Mouse (Mus musculus): ENCODE data around the gene Hist1h4i. TPM values are rescaled to one million over a fixed set of nuclear protein-coding genes. Genes with fewer than 3 reads are reported as not detected.
"Not testable (repeated sequence)": the region's sequence is repeated elsewhere in the genome, so short reads cannot be mapped to it uniquely, and the experiment has no call there.

Gene Hist1h4i
- polyA plus RNA-seq, 1 experiment from 2014 or later = 6.8 TPM

DNA sequence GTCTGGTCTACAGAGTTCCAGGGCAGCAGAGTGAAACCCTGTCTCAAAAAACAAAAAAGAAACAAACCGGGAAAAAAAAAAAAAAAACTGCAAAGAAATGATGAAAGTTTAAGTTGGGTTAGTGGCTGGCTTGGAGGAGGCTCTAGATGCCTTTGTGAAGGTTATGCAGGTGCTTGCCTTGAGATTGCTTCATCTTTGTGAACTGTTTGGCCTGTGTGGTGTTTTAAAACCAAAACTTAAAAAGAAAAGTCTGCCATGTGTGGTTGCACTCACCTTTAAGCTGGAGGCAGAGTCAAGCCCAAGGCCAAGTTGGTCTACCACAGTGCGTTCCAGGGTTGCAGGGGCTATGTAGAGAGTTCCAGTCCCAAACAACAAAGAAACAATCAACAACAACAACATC lies 7.9 kb upstream of the Hist1h4i start:
- H3K4me2 ChIP-seq (ENCODE audit: low read length) = 0 out of 2 replicates have a peak overlapping the region, but pooled peaks have one; percentile 10
- no peak overlapping the region for H3K4me3 ChIP-seq (replicated peaks; ENCODE audit: low read depth, low read length)
- no peaks in the 10 kb centered on the region for H3K36me3 ChIP-seq (ENCODE audit: control insufficient read depth, insufficient read depth, low read length)
- 86% methylated on average over 2 of the region's 2 CpGs for WGBS
- no peak for ATAC-seq (ENCODE audit: low FRiP score, low TSS enrichment)
- no peak overlapping the region for H3K9ac ChIP-seq (replicated peaks; ENCODE audit: low read length)
- no peak overlapping the region for H3K27ac ChIP-seq (replicated peaks; ENCODE audit: low read depth, low read length)
- no peak for DNase-seq
- no peaks in the 10 kb centered on the region for H3K9me3 ChIP-seq (ENCODE audit: control insufficient read depth, low read length)
- H3K4me1 ChIP-seq (ENCODE audit: control insufficient read depth, insufficient read depth, low read length) = peaks cover 4% of the 10 kb centered on the region; the same call in 1 of the 2 replicates
- H3K27me3 ChIP-seq (ENCODE audit: control insufficient read depth, insufficient read depth, low read length) = no peaks in the 10 kb centered on the region

- Histone ChIP-seq H3K4me2 (ENCODE audit: low read length) (no peak overlapping the region), H3K4me3 (replicated peaks; ENCODE audit: low read depth, low read length) (no peak overlapping the region), H3K27ac (replicated peaks; ENCODE audit: low read depth, low read length) (no peak overlapping the region), H3K27me3 (ENCODE audit: control insufficient read depth, insufficient read depth, low read length) (no peaks in the 10 kb centered on the region), H3K9ac (replicated peaks; ENCODE audit: low read length) (no peak overlapping the region), H3K36me3 (ENCODE audit: control insufficient read depth, insufficient read depth, low read length) (no peaks in the 10 kb centered on the region), H3K4me1 (ENCODE audit: control insufficient read depth, insufficient read depth, low read length) (peaks cover 16% of the 10 kb centered on the region), H3K9me3 (ENCODE audit: control insufficient read depth, low read length) (no peaks in the 10 kb centered on the region)
- ATAC-seq (ENCODE audit: low FRiP score, low TSS enrichment) (no peak), DNase-seq (no peak)
- WGBS = 82% methylated on average over 2 of the region's 2 CpGs
Measured at GRCm38 (mm10) chr13:22045311-22045710, 4.1 kb upstream of the Hist1h4i start.

- Histone ChIP-seq H3K27ac (replicated peaks; ENCODE audit: low read depth, low read length) (no peak overlapping the region), H3K4me3 (replicated peaks; ENCODE audit: low read depth, low read length) (no peak overlapping the region), H3K4me2 (ENCODE audit: low read length) (peak overlapping the region; percentile 73; the same call in 1 of the 2 replicates), H3K36me3 (ENCODE audit: control insufficient read depth, insufficient read depth, low read length) (no peaks in the 10 kb centered on the region), H3K9ac (replicated peaks; ENCODE audit: low read length) (no peak overlapping the region), H3K4me1 (ENCODE audit: control insufficient read depth, insufficient read depth, low read length) (peaks cover 18% of the 10 kb centered on the region), H3K27me3 (ENCODE audit: control insufficient read depth, insufficient read depth, low read length) (no peaks in the 10 kb centered on the region), H3K9me3 (ENCODE audit: control insufficient read depth, low read length) (no peaks in the 10 kb centered on the region)
- DNase-seq (no peak), ATAC-seq (ENCODE audit: low FRiP score, low TSS enrichment) (no peak)
- 87% methylated on average over 6 of the region's 6 CpGs for WGBS
Measured at GRCm38 (mm10) chr13:22044432-22045155, 3.4 kb upstream of the Hist1h4i start.

DNA sequence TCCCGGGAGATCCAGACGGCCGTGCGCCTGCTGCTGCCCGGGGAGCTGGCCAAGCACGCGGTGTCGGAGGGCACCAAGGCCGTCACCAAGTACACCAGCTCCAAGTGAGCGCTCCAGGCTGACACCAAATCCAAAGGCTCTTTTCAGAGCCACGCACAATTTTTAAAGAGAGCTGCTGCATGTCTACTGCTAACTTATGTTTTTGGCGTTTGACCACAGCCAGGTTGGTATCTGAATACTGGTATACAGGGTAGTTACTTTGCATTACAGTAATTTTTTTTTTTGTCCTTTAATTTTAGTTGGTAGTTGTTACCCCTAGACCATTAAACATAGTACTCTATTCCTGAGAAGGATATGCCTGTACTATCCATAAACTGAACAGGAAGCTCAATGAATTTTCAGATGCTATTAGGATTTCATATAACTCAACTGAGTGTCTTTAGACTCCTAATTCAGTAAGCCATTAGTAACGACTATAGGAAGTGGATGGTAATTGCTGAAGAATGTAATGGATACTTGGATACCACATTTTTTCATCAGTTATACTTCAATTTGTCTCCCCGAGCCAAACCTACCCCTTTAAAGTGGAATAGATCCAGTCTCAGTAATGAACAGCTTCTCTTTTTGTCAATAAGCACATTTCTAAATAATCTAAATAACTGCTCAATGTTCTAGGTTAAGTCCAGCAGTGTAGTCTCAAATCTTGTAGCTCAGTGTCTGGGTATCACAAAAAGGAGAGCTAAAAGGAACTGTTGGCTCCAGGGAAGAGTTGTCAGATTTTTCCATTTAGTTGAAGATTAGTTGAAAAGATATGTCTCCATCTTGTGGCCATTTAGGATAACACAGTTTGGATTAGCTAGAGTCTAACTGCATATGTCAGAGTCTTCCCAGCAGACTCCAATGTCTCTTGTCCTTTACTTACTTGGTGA lies 2.6 kb upstream of the Hist1h4i start:
- no peaks in the 10 kb centered on the region for H3K27me3 ChIP-seq (ENCODE audit: control insufficient read depth, insufficient read depth, low read length)
- H3K9ac ChIP-seq (replicated peaks; ENCODE audit: low read length) = peak overlapping the region; percentile 43; the same call in 1 of the 2 replicates
- ATAC-seq (ENCODE audit: low FRiP score, low TSS enrichment) = peak; percentile 3; the same call in 1 of the 2 replicates
- under 1% methylated on average over 10 of the region's 14 CpGs for WGBS
- H3K36me3 ChIP-seq (ENCODE audit: control insufficient read depth, insufficient read depth, low read length) = no peaks in the 10 kb centered on the region
- peak overlapping the region; percentile 73 for H3K4me2 ChIP-seq (ENCODE audit: low read length)
- peak; percentile 88 for DNase-seq
- peak overlapping the region; percentile 38 for H3K4me3 ChIP-seq (replicated peaks; ENCODE audit: low read depth, low read length)
- H3K27ac ChIP-seq (replicated peaks; ENCODE audit: low read depth, low read length) = peak overlapping the region; percentile 71
- no peaks in the 10 kb centered on the region for H3K9me3 ChIP-seq (ENCODE audit: control insufficient read depth, low read length)
- peaks cover 17% of the 10 kb centered on the region for H3K4me1 ChIP-seq (ENCODE audit: control insufficient read depth, insufficient read depth, low read length)

- not testable (repeated sequence) for H3K36me3 ChIP-seq (ENCODE audit: control insufficient read depth, insufficient read depth, low read length); H3K9me3 ChIP-seq (ENCODE audit: control insufficient read depth, low read length); H3K27me3 ChIP-seq (ENCODE audit: control insufficient read depth, insufficient read depth, low read length)
- ATAC-seq (ENCODE audit: low FRiP score, low TSS enrichment) (peak; percentile 91), DNase-seq (peak; percentile 98)
- Histone ChIP-seq H3K4me3 (replicated peaks; ENCODE audit: low read depth, low read length) (peak within 1 kb of the TSS; percentile 38), H3K9ac (replicated peaks; ENCODE audit: low read length) (peak within 1 kb of the TSS; percentile 43; the same call in 1 of the 2 replicates), H3K4me1 (ENCODE audit: control insufficient read depth, insufficient read depth, low read length) (peaks cover 17% of the 10 kb centered on the region), H3K4me2 (ENCODE audit: low read length) (peak within 1 kb of the TSS; percentile 73), H3K27ac (replicated peaks; ENCODE audit: low read depth, low read length) (peak within 1 kb of the TSS; percentile 72)
- under 1% methylated on average over 42 of the region's 80 CpGs for WGBS
Measured at GRCm38 (mm10) chr13:22042568-22043502, 1.7 kb upstream of the Hist1h4i start, which contains the start of the genes Hist1h2ag and Hist1h2bj. Gene Hist1h2ag (minus strand): TSS chr13:22042944. Gene Hist1h2bj (plus strand): TSS chr13:22043214.

DNA sequence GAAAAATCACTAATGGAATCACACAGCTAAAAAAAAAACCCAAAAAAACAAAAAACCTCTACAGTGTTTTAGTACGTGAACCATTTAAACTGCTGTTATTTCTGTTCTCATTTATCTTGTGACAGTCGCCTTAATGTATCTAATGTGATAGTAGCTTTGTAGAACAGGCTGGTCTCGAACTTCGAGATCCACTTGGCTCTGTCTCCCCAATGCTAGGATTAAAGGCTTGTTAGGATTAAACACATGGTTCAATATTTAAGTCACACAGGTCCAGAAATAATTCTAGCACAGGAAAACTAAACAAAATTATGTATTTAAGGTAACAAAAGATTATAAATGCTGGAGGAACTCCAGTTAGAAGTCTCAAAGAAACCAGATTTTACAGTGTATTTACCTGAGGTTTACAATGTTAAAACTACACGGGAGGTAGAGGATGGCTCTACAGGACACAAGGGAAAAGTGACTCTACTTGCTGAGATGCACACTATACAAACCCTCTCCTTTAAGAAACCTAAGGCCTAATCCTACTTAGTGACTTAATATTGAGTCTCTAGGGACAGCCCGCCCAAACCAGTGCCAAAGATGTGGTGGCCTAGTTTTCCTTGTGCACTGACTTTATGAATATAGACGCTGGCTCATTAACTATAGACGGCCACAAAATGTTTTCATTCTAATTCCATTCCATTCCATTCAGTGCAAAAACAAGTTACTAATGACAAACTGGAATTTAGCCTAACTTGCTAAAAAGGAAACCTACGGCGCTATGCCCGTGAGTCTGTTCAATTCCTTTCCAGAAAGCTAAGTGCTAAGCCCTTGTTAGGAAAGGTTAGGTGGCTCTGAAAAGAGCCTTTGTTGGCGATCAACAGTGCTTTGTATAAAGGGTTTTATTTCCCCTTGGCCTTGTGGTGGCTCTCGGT lies 747 bp upstream of the Hist1h4i start:
- 2% methylated on average over 13 of the region's 13 CpGs for WGBS
- DNase-seq (no peak), ATAC-seq (ENCODE audit: low FRiP score, low TSS enrichment) (no peak)
- H3K4me1 ChIP-seq (ENCODE audit: control insufficient read depth, insufficient read depth, low read length) = peaks cover 17% of the 10 kb centered on the region
- peak overlapping the region; percentile 32 for H3K4me3 ChIP-seq (replicated peaks; ENCODE audit: low read depth, low read length)
- no peaks in the 10 kb centered on the region for H3K9me3 ChIP-seq (ENCODE audit: control insufficient read depth, low read length)
- peak overlapping the region; percentile 73 for H3K4me2 ChIP-seq (ENCODE audit: low read length)
- H3K36me3 ChIP-seq (ENCODE audit: control insufficient read depth, insufficient read depth, low read length) = no peaks in the 10 kb centered on the region
- no peaks in the 10 kb centered on the region for H3K27me3 ChIP-seq (ENCODE audit: control insufficient read depth, insufficient read depth, low read length)
- H3K27ac ChIP-seq (replicated peaks; ENCODE audit: low read depth, low read length) = peak overlapping the region; percentile 72
- peak overlapping the region; percentile 36; the same call in 1 of the 2 replicates for H3K9ac ChIP-seq (replicated peaks; ENCODE audit: low read length)

GRCm38 (mm10) chr13:22040464-22041141 lies 559 bp downstream of the Hist1h4i start:
- ATAC-seq (ENCODE audit: low FRiP score, low TSS enrichment) = peak; percentile 12; the same call in 1 of the 2 replicates
- H3K4me1 ChIP-seq (ENCODE audit: control insufficient read depth, insufficient read depth, low read length) = peaks cover 24% of the 10 kb centered on the region

More at GRCm38 (mm10) chr13:22040464-22041141, 559 bp downstream of the Hist1h4i start:
- no peaks in the 10 kb centered on the region for H3K27me3 ChIP-seq (ENCODE audit: control insufficient read depth, insufficient read depth, low read length)
- peak; percentile 41 for DNase-seq
- no peaks in the 10 kb centered on the region for H3K9me3 ChIP-seq (ENCODE audit: control insufficient read depth, low read length)
- H3K4me3 ChIP-seq (replicated peaks; ENCODE audit: low read depth, low read length) = peak overlapping the region; percentile 36
- under 1% methylated on average over 19 of the region's 24 CpGs for WGBS
- peak overlapping the region; percentile 81 for H3K27ac ChIP-seq (replicated peaks; ENCODE audit: low read depth, low read length)
- H3K9ac ChIP-seq (replicated peaks; ENCODE audit: low read length) = peak overlapping the region; percentile 47
- peak overlapping the region; percentile 73 for H3K4me2 ChIP-seq (ENCODE audit: low read length)
- no peaks in the 10 kb centered on the region for H3K36me3 ChIP-seq (ENCODE audit: control insufficient read depth, insufficient read depth, low read length)
